Mouse (Mus musculus) embryo, embryonic 9.5 days (tissue): Measurements from ENCODE around the gene Zfp219.

Experiments used
- DNase-seq: peaks from one replicate; pipeline ENCODE4 v3.0.0-alpha.2; 2017; ENCODE audit errors: extremely low spot score

Gene Zfp219

GRCm38 (mm10) chr14:51997483-51997882, 23.1 kb downstream of the Zfp219 start:
- DNase-seq = no peak

GRCm38 (mm10) chr14:51996866-51997265, 23.7 kb downstream of the Zfp219 start:
- no peak for DNase-seq

- no peak for DNase-seq
These were observed 24.2 kb downstream of the Zfp219 start for GRCm38 (mm10) chr14:51996231-51996841.

GRCm38 (mm10) chr14:51995219-51995871, 25.2 kb downstream of the Zfp219 start:
- DNase-seq = no peak

- no peak for DNase-seq
These were observed 26.1 kb downstream of the Zfp219 start for GRCm38 (mm10) chr14:51994453-51994852.

- DNase-seq = no peak
These were observed 31.0 kb downstream of the Zfp219 start for GRCm38 (mm10) chr14:51989461-51989970.

GRCm38 (mm10) chr14:51988731-51989130, 31.8 kb downstream of the Zfp219 start:
- no peak for DNase-seq

- DNase-seq = no peak
These were observed 33.4 kb downstream of the Zfp219 start for GRCm38 (mm10) chr14:51987177-51987576.

- no peak for DNase-seq
These were observed 34.4 kb downstream of the Zfp219 start for GRCm38 (mm10) chr14:51986153-51986505.

GRCm38 (mm10) chr14:51985301-51986152, 35.0 kb downstream of the Zfp219 start:
- peak; percentile 85 for DNase-seq

GRCm38 (mm10) chr14:51984247-51985231, 36.0 kb downstream of the Zfp219 start, which contains the start of gene Arhgef40:
TSS of gene Arhgef40 (plus strand) at chr14:51984719.
- peak; percentile 89 for DNase-seq

- DNase-seq = no peak
These were observed 36.7 kb downstream of the Zfp219 start for GRCm38 (mm10) chr14:51983855-51984246.

GRCm38 (mm10) chr14:51983251-51983650, 37.3 kb downstream of the Zfp219 start:
- DNase-seq = no peak

GRCm38 (mm10) chr14:51979252-51979651, 41.3 kb downstream of the Zfp219 start:
- DNase-seq = no peak

GRCm38 (mm10) chr14:51967400-51967799, 53.1 kb downstream of the Zfp219 start:
- no peak for DNase-seq

- DNase-seq = no peak
These were observed 60.2 kb downstream of the Zfp219 start for GRCm38 (mm10) chr14:51960316-51960715.
